Mouse (Mus musculus) liver, postnatal 0 days (tissue): ENCODE results near the gene Klrb1b. TPM values are rescaled to one million over a fixed set of nuclear protein-coding genes. Genes with fewer than 3 reads are reported as not detected.

Source experiments
- ATAC-seq: fragments of 200-750 bp; cut with Nextera tagmentation; 2 replicates; pipeline ENCODE4 v1.8.0; 2017; ENCODE audit warnings: mild to moderate bottlenecking, moderate library complexity
- DNase-seq: peaks from one replicate; pipeline ENCODE4 v3.0.0-alpha.2; 2016
- H3K27ac ChIP-seq: fragments of 300-500 bp; sonication (generic); 2 replicates; pipeline ENCODE4 v1.5.1; 2014; ENCODE audit warnings: antibody characterized with exemption, moderate library complexity, mild to moderate bottlenecking, low read depth
- H3K27me3 ChIP-seq: fragments of 300-500 bp; sonication (generic); 2 replicates; pipeline ENCODE4 v1.6.1; 2014; ENCODE audit warnings: low read length, control low read depth, mixed read lengths; ENCODE audit not compliant: insufficient read depth
- H3K36me3 ChIP-seq: fragments of 300-500 bp; sonication (generic); replicated peaks from 2 replicates; pipeline ENCODE4 v1.6.1; 2014; ENCODE audit warnings: mild to moderate bottlenecking, control low read depth, low read length, moderate library complexity, mixed read lengths; ENCODE audit not compliant: insufficient read depth
- H3K4me1 ChIP-seq: fragments of 300-500 bp; sonication (generic); 2 replicates; pipeline ENCODE4 v1.6.1; 2014; ENCODE audit warnings: antibody characterized with exemption, mild to moderate bottlenecking, control low read depth; ENCODE audit not compliant: insufficient read depth
- H3K4me2 ChIP-seq: fragments of 300-500 bp; sonication (generic); 2 replicates; pipeline ENCODE4 v1.6.1; 2014; ENCODE audit warnings: low read depth, mild to moderate bottlenecking, low read length, moderate library complexity, mixed read lengths
- H3K4me3 ChIP-seq: fragments of 300-500 bp; sonication (generic); 2 replicates; pipeline ENCODE4 v1.5.1; 2014; ENCODE audit warnings: low read depth, low read length
- H3K9ac ChIP-seq: fragments of 300-500 bp; sonication (generic); replicated peaks from 2 replicates; pipeline ENCODE4 v1.6.1; 2014; ENCODE audit warnings: mild to moderate bottlenecking, moderate library complexity
- H3K9me3 ChIP-seq: fragments of 300-500 bp; sonication (generic); 2 replicates; pipeline ENCODE4 v1.6.1; 2016; ENCODE audit warnings: mild to moderate bottlenecking, control low read depth, low read length, mixed read lengths
- CTCF ChIP-seq: sonication (generic); IDR thresholded peaks from 2 replicates; pipeline ENCODE4 v1.5.1; 2016; ENCODE audit warnings: antibody characterized with exemption, low read depth
- EP300 ChIP-seq: IDR thresholded peaks from 2 replicates; pipeline ENCODE4 v1.6.1; 2016; ENCODE audit warnings: antibody characterized with exemption, low read depth, mild to moderate bottlenecking
- WGBS: fragments of 180-500 bp; shearing (Covaris S2); extraction: QIAGEN DNeasy Blood & Tissue Kit; methylation state at CpG from one replicate; pipeline ENCODE4 v1.1.7; 2014; ENCODE audit not compliant: insufficient replicate concordance; 5-methylcytosine and 5-hydroxymethylcytosine counted together
- polyA plus RNA-seq: library from polyadenylated mRNA; unstranded; fragments of >200 nt; fragmentation: Nextera tagmentation; extraction: Ambion mirVana; gene quantifications from 2 replicates; pipeline ENCODE4 v1.2.1, GENCODE M21; 2015

The Klrb1b gene
- polyA plus RNA-seq, 1 experiment from 2014 or later = 0.39 TPM

DNA sequence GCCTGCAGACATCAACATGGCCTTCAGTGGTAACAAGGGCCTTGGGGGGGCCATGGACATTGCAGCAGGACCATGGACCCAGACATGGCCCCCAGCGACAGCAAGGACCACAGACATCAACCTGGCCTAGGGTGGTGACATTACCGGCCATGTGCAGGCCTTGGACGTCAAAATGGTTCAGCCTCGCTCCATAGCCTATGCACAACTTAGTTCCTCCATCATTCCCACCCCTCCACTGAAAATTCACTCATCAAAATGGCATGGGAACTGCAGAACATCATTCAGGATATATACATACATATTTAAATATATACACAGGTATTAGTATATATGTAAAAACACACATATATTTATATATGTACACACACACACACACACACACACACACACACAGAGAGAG is 21.3 kb upstream of the Klrb1b start:
- Histone ChIP-seq H3K4me1 (peaks cover 14% of the 10 kb centered on the region), H3K9me3 (no peaks in the 10 kb centered on the region), H3K27me3 (no peaks in the 10 kb centered on the region), H3K4me2 (no peak overlapping the region), H3K36me3 (no peaks in the 10 kb centered on the region; the same call in 1 of the 2 replicates), H3K9ac (no peak overlapping the region), H3K27ac (no peak overlapping the region), H3K4me3 (no peak overlapping the region)
- TF ChIP-seq CTCF (no peak), EP300 (no peak)
- ATAC-seq (no peak), DNase-seq (no peak)
- 80% methylated on average over 4 of the region's 4 CpGs for WGBS

GRCm38 (mm10) chr6:128845998-128846542 is 19.9 kb upstream of the Klrb1b start:
- TF ChIP-seq CTCF = peak; percentile 13
- TF ChIP-seq EP300 = no peak
- Histone ChIP-seq H3K4me1 (peaks cover 17% of the 10 kb centered on the region; the same call in 1 of the 2 replicates), H3K4me2 (no peak overlapping the region), H3K27me3 (no peaks in the 10 kb centered on the region), H3K36me3 (no peaks in the 10 kb centered on the region; the same call in 1 of the 2 replicates), H3K27ac (no peak overlapping the region), H3K9ac (no peak overlapping the region), H3K9me3 (no peaks in the 10 kb centered on the region), H3K4me3 (no peak overlapping the region)
- DNase-seq (no peak), ATAC-seq (0 out of 2 replicates have a peak, but pooled peaks have one; percentile 1)
- 56% methylated on average over 6 of the region's 9 CpGs for WGBS

GRCm38 (mm10) chr6:128845319-128845979 is 19.3 kb upstream of the Klrb1b start:
- DNase-seq = peak; percentile 91
- Histone ChIP-seq H3K4me1 (peaks cover 15% of the 10 kb centered on the region; the same call in 1 of the 2 replicates), H3K27me3 (no peaks in the 10 kb centered on the region), H3K36me3 (no peaks in the 10 kb centered on the region; the same call in 1 of the 2 replicates), H3K9ac (no peak overlapping the region), H3K27ac (peak overlapping the region; percentile 58), H3K9me3 (no peaks in the 10 kb centered on the region), H3K4me2 (peak overlapping the region; percentile 53), H3K4me3 (no peak overlapping the region; the same call in 1 of the 2 replicates)
- 0 out of 2 replicates have a peak, but pooled peaks have one; percentile 25 for TF ChIP-seq EP300
- TF ChIP-seq CTCF = peak; percentile 100
- 25% methylated on average over 7 of the region's 7 CpGs for WGBS
- ATAC-seq = peak; percentile 50

- Histone ChIP-seq H3K27ac (no peak overlapping the region), H3K36me3 (no peaks in the 10 kb centered on the region; the same call in 1 of the 2 replicates), H3K4me1 (peaks cover 13% of the 10 kb centered on the region; the same call in 1 of the 2 replicates), H3K9me3 (no peaks in the 10 kb centered on the region), H3K9ac (no peak overlapping the region), H3K4me3 (no peak overlapping the region), H3K27me3 (no peaks in the 10 kb centered on the region), H3K4me2 (peak overlapping the region; percentile 97)
- TF ChIP-seq CTCF (0 out of 2 replicates have a peak, but pooled peaks have one; percentile 1), EP300 (no peak)
- ATAC-seq (no peak), DNase-seq (no peak)
- 83% methylated on average over 5 of the region's 5 CpGs for WGBS
These were observed 18.5 kb upstream of the Klrb1b start for GRCm38 (mm10) chr6:128844586-128845080.

GRCm38 (mm10) chr6:128844131-128844530 is 18.0 kb upstream of the Klrb1b start:
- Histone ChIP-seq H3K9me3 (no peaks in the 10 kb centered on the region), H3K4me3 (peak overlapping the region; percentile 77; the same call in 1 of the 2 replicates), H3K27ac (no peak overlapping the region), H3K4me1 (peaks cover 13% of the 10 kb centered on the region; the same call in 1 of the 2 replicates), H3K4me2 (peak overlapping the region; percentile 97), H3K9ac (peak overlapping the region; percentile 77; the same call in 1 of the 2 replicates), H3K36me3 (no peaks in the 10 kb centered on the region; the same call in 1 of the 2 replicates), H3K27me3 (no peaks in the 10 kb centered on the region)
- ATAC-seq (no peak), DNase-seq (no peak)
- TF ChIP-seq EP300 (no peak), CTCF (no peak)
- WGBS = 33% methylated on average over 8 of the region's 8 CpGs

DNA sequence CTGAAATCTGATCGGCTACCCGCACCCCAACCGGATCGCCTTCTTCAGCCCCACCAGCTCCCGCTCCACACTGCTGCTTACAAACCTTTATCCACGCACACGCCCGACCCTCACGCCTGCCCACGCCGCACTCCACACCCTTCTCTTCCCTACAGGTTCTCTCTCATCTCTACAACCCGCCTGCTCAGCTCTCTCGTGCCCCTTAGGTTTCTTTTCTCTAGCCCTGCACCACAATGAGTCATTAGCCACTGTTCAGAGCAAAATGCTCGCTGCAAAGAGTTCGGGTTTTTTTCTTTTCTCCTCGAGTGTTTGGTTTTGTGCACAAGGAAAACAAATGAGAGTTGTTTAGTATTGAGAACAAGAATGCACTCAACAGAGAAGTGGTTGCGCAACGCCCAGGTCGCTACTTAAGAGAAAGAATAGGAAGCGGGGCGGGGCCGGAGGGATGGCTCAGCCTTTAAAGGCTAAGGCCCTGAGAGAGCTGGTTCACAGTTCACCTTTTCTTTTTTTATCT is 17.4 kb upstream of the Klrb1b start:
- TF ChIP-seq CTCF (no peak), EP300 (no peak)
- H3K4me3 ChIP-seq = peak overlapping the region; percentile 77
- WGBS = under 1% methylated on average over 22 of the region's 22 CpGs
- peak overlapping the region; percentile 77 for H3K9ac ChIP-seq
- H3K4me2 ChIP-seq = peak overlapping the region; percentile 97
- H3K27ac ChIP-seq = peak overlapping the region; percentile 86
- peaks cover 13% of the 10 kb centered on the region; the same call in 1 of the 2 replicates for H3K4me1 ChIP-seq
- DNase-seq (peak; percentile 74), ATAC-seq (peak; percentile 1; the same call in 1 of the 2 replicates)
- H3K36me3 ChIP-seq = no peaks in the 10 kb centered on the region
- H3K27me3 ChIP-seq = no peaks in the 10 kb centered on the region
- no peaks in the 10 kb centered on the region for H3K9me3 ChIP-seq
